Mouse (Mus musculus) neutrophil, adult 59 days (primary cell): Measurements from ENCODE around the gene Tpsg1. TPM values are rescaled to one million over a fixed set of nuclear protein-coding genes. Genes with fewer than 3 reads are reported as not detected.

ENCODE experiments used
- total RNA-seq, 2 experiments: library from RNA; stranded (reverse); gene quantifications; 1 replicate in 1 of 2; 2 replicates in 1 of 2; pipeline ENCODE4 v1.2.4; 2023

The Tpsg1 gene
- not detected for total RNA-seq

DNA sequence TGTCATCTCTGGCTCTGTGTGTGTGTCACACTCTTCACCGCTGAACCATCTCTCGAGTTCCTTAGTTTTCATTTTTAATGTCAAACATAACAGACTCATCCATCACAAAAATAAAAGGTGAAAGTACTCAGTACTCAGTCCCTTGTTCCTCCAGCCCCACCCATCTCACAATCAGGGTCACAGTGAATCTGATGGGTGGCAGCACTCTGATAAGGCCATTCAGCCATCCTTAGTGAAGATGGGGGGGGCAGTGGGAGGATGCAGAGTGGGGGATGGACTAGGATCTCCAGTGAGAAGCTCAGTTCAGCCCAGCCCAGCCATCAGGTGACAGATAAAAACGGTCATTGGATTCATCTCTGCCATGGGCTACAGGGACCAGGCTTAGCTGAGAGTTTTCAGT is at the start of gene Tpsg1:
Gene Tpsg1, plus strand, starts transcription at position 301 of the 400 bp plus-strand sequence.

DNA sequence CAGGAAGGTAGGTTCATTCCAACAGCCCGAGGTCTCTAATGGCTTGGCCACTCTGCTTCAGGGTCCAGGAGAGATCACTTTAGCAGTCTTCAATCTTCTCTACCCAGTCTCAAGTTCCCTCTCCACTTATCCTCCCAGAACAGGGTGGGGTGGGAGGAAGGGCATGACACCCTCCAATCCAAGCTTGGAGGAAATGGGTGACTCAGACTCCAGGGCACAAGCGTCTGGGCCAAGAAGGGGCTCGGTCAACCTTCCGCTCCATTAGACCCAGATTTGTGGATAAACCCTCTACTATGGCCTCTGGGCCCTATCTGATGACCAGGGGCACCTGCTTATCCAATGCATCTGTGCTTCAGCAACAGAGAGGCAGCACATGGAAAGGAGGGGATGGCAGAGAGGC is 23.6 kb upstream of the Tpsg1 start, which contains the start of gene Tpsab1:
Gene Tpsab1, minus strand, starts transcription at position 101 of the 400 bp plus-strand sequence.

DNA sequence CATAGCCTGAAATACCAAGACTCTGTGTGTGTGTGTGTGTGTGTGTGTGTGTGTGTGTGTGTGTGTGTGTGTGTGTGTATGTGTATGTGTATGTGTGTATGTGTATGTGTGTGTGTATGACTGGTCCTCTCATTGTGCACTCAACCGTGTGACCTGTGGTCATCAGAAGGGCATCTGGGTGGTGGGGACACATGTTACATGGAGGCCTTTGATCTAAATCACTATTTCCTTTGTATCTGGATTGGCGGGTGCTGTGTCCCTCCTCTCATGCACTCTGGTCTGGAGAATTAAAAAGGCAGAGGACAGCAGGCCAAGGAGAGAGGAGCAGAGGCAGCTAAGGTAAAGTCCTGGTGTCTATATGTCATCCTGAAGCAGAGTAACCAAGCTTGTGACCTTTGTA is 3.1 kb upstream of the Tpsg1 start, which contains the start of gene Tpsb2:
Gene Tpsb2, plus strand, starts transcription at position 301 of the 400 bp plus-strand sequence.

Other genes with a start within 250 kb of the Tpsg1 start
- gene Ptx4, start 248.5 kb upstream of the Tpsg1 start, total RNA-seq = not detected
- 10 to 100 TPM; 28.9 to 29.5 TPM for gene Clcn7, start 235.9 kb upstream of the Tpsg1 start, total RNA-seq
- gene Ccdc154, start 206.8 kb upstream of the Tpsg1 start, total RNA-seq = under 1 TPM in 1 of 2 experiments, not detected in 1; 0.18 TPM
- not detected for gene Gm38655, start 193.8 kb upstream of the Tpsg1 start, total RNA-seq
- gene BC003965, start 184.7 kb upstream of the Tpsg1 start, total RNA-seq = 1 to 10 TPM; 5.0 to 6.3 TPM
- gene Unkl, start 180.9 kb upstream of the Tpsg1 start, total RNA-seq = 10 to 100 TPM; 27.2 to 27.7 TPM
- gene Gnptg, start 129.1 kb upstream of the Tpsg1 start, total RNA-seq = 10 to 100 TPM; 14.9 to 15.5 TPM
- gene Tsr3, start 129.1 kb upstream of the Tpsg1 start, total RNA-seq = 1 to 10 TPM; 5.6 to 7.5 TPM
- gene Baiap3, start 112.9 kb upstream of the Tpsg1 start, total RNA-seq = 1 to 10 TPM; 3.4 to 6.4 TPM
- 100 to 1,000 TPM; 213 to 248 TPM for gene Ube2i, start 94.7 kb upstream of the Tpsg1 start, total RNA-seq
- 100 to 1,000 TPM; 120 to 214 TPM for gene Prss34, start 70.9 kb upstream of the Tpsg1 start, total RNA-seq
- under 1 TPM in 1 of 2 experiments, not detected in 1; 0.42 TPM for gene Prss28, start 60.6 kb upstream of the Tpsg1 start, total RNA-seq
- not detected for gene Prss29, start 50.6 kb upstream of the Tpsg1 start, total RNA-seq
- gene Tpsab1, start 23.7 kb upstream of the Tpsg1 start, total RNA-seq = not detected
- not detected for gene Tpsb2, start 3.0 kb upstream of the Tpsg1 start, total RNA-seq
- 1 to 10 TPM in 1 of 2 experiments, under 1 TPM in 1; 0.64 to 2.4 TPM for gene Cacna1h, start 64.5 kb downstream of the Tpsg1 start, total RNA-seq
- gene Tekt4, start 85.3 kb downstream of the Tpsg1 start, total RNA-seq = not detected
- gene Sstr5, start 128.0 kb downstream of the Tpsg1 start, total RNA-seq = not detected
- gene Sox8, start 201.4 kb downstream of the Tpsg1 start, total RNA-seq = not detected
- 10 to 100 TPM; 11.9 to 15.9 TPM for gene Lmf1, start 209.8 kb downstream of the Tpsg1 start, total RNA-seq